Mouse (Mus musculus) testis, adult 2 months (tissue): ENCODE data around the gene Szt2.

ENCODE experiments used
- CTCF ChIP-seq: fragments of 200-500 bp; IDR thresholded peaks from 2 replicates; pipeline ENCODE4 v1.5.1; 2012; ENCODE audit warnings: low read depth, mild to moderate bottlenecking, inconsistent platforms, low read length, moderate library complexity; ENCODE audit not compliant: control insufficient read depth, insufficient read depth, insufficient replicate concordance
- POLR2A ChIP-seq: fragments of 200-500 bp; IDR thresholded peaks from 2 replicates; pipeline ENCODE4 v1.6.1; 2012; ENCODE audit warnings: low read depth, mild to moderate bottlenecking, inconsistent platforms, low read length, moderate library complexity; ENCODE audit not compliant: control insufficient read depth

DNA sequence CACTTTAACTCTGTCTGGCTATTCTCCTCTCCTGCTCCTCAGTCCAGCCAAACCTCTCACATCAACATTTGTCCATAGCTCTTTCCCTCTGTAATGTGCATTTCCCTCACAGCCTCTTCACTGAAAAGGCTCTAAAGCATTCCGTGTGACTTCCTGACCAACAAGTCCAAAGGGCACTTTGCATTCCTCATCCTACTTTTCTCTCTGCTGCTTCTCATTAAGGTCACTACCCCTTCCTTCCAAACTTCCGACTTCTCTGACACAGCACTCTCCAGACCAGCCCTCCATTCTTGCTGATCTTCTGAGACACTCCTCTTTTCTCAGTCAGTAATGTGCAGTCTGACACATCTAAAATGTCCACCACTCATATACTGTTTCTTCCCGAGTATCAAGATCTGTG is 12.6 kb downstream of the Szt2 start:
- TF ChIP-seq POLR2A (no peak), CTCF (no peak)
